In the genomic region with DNA sequence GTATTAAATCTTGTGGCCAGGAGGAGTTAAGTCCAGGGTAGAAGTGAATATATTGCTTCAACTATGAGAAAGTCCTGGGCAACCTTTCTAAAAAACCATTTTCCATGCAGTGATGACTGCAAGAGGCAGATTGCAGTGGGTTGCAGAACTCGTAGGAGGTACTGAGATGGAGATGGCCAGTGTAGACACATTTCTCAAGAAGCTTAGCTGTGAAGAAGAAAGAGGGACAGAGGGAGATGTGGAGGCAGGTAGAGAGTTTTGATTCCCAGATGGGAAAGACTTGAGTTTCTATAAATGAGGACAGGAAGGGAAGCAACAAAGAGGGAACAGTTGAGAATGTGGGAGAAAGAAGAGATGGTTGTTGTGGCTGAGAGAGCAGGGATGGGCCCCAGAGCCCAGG, we compare ENCODE assay signal across 15 mouse cellular contexts.
"Had no signal": no experiment of that assay in that cellular context is flagged by ENCODE, and none has a peak within 500 bp of the region (broad histone marks: within the 10 kb centered on the region; RNA-seq: fewer than 3 reads in every experiment).

No protein-coding gene starts in this region.

- DNase-seq: liver, postnatal 0 days; lung, adult 2 months; lung, postnatal 14 days; lung, postnatal 36 days; midbrain, embryonic 14.5 days; retina, postnatal 1 day; right cerebral cortex, adult 18-20 months; right cerebral cortex, postnatal 25 days; right cerebral cortex, postnatal 4 days; spleen, adult 18-20 months; thymus, adult 18-20 months; thymus, postnatal 14 days; thymus, postnatal 36 days had no signal

- ATAC-seq: liver, postnatal 0 days; lung, postnatal 0 days; midbrain, embryonic 16.5 days had no signal
